Mouse (Mus musculus) 416B (cell line): ENCODE measurements around the gene Palm3.

Source experiments
- DNase-seq: peaks from one replicate; pipeline ENCODE4 v3.0.0; 2011; ENCODE audit warnings: low read depth

Palm3 gene

DNA sequence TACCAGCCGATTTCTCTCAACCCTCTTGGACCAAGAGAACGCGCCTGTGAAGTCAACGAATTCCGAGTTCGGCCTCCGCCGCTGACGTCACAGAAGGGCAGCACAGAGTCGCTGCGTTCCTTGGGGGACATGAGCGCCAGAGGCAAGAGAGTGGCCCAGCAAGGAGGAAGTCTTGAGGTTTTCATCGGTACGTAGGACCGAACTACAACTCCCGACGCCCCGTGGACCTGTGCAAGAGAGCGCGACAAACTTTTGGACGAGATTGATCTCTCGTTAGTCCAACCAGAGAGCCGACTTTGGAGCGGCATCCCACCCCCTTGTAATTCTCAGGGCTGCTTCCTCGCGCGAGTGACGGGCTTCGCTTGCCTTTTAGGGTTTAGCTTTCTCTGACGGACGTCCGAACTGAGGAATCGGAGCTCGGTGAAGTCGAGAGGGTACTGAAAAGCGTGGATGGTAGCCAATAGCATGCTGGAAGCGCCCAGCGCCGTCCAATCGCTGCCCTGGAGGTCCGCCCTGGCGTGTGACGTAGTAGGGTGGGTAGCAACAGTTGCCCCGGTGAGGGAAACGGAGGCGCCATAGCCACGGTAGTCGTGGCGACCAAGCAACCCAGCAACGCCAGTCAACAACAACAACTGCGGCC lies 45.1 kb downstream of the Palm3 start, which contains the start of gene Rfx1:
TSS of gene Rfx1 (plus strand) at position 544 of the 640 bp plus-strand sequence.
- DNase-seq: peak; percentile 100

DNA sequence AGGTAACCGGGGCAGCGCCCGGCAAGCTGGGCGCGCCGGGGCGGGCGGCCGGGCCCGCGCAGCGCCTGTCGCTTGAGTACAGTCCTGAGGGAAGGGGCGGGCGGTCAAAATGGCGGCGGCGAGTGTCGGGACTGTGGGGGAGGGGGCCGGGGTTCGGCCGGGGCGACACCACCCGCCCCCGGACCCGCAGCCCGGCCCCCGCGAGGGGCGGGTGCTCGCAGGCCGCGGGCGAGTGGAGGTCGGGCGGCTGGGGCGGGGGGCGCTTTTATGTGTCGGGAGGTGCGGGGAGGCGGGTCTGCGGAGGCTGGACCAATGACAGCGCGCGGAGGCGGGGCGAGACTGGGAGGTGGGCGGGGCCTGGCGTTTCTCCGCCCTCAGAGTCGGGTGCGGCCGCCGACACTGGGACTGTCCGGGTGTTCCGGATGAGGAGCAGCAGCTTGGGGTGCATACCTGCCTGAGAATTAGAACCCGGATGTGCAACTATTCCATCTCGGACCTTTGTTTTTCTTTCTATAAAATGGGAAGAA lies 45.8 kb downstream of the Palm3 start:
- peak; percentile 90 for DNase-seq

DNA sequence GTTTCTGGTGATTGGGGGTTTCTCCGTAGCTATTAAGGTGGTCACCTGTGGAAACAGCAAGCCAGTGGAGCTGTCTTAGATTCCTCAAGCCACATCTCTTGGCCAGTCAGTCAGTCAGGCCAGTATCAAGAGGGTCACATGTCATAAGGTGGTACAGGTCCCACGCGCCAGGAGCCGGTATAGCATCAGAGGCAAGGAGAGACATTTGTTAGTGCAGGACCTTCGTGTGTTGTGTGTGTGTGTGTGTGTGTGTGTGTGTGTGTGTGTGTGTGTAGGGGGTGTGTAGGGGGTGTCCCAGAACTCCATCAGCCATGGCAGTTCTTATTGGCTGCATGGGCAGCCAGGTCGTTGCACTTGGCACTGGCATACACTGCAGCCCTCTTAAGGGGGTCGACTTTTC lies 46.6 kb downstream of the Palm3 start:
- no peak for DNase-seq

DNA sequence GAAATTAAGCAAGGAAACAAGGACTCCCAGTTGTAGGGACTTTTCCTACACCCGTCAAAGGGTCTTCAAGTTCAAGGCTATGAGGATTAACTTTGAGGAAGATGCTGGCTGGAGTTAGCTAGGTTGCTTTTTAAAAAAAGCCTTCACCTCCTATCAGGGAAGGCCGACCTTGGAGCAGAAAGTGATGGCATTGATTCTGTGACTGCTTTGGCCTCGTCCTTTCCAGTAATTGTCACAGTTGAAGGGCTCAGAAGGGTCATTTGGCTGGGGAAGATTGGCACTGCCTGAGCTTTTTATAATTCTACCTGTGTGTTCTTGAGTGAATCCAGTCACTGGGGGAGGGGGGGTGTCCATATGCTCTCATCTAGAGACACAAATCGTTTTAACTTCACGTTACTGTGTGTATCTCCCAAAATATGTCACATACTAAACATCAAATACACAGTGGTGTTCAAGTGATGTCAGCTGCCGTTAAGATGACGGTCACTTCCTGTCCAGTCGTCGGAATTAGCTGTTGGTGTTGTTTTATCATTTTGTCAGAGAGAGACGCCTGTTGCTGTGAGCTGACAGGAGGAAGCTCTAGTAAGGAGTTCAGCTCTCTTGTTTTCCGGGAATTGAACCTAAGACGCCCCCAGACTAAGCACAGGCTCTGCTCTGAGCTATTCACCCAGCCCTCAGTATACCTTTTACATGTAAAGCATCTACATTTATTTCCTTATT lies 47.2 kb downstream of the Palm3 start:
- peak; percentile 37 for DNase-seq

DNA sequence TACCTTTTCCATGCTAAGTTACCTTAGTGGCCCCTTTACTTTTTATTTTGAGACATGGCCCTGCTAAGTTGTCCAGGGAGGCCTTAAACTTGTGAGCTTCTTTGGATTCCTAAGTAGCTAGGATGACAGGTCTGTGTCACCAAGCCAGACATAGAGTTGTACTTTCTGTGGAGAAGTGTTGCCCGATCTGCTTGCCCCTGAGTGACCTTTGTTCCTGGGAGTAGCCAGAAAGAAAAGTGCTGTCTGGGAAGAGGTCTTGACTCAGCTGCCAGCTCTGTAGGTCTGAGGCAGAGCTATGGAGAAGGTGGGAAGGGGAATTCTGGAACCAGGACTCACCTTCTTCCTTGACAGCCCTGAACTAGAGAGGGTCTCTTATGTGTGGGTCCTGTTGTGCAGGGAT lies 47.9 kb downstream of the Palm3 start:
- no peak for DNase-seq

DNA sequence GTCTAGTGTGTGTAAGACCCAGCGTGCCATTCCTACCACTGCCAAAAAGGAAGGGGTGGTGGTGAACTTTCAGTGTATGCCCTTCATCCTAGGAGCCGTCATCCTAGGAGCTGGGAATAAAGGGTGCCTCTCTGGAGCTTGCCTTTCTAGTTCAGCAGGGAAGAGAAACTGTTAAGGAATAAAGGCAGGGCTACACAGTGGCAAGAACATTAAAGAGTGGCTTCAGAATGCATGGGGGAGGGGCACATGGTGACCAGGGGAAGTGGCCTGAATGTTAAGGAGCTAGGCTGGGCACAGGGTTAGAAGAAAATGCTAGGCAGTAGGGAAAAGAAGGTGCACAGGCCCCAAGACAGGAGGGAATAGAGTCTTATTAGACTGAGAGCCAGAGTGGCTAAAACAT lies 48.5 kb downstream of the Palm3 start:
- no peak for DNase-seq

DNA sequence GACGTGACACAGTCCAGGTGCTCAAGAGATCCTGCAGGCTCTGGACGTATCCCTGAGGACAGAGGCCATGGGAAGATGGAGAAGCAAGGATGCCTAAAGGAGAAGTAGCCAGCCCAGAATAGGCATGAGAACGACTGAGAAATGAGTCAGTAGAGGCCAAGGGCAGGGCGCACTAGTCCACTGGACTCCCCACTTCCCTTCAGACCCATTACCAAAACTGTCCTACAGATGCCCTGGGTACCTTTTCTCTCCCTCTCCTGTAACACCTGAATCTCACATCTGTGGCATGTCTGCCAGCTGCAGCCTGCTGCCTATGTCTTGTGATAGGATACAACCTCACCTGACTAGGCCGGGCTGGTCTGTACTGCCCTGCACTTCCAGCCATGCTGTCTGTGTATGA lies 49.0 kb downstream of the Palm3 start:
- no peak for DNase-seq

DNA sequence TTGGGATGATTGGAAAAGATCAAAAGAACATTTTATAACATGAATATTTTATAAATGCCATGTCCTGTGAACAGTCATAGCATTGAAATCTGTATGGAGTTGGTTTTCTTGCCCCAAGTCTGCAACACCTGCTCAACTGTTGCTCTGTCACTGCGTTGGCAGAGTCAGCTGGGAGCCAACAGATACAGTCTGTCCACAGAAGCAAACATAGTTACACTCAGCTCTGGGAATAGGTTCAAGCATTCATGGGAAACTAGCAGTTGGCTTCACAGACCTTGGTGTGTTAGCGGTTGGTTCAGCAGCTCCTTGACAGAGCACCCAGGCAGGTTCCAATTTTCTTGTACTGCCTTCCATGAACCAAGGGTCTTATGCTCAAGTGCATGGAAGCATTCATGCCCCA lies 49.4 kb downstream of the Palm3 start:
- DNase-seq: no peak

DNA sequence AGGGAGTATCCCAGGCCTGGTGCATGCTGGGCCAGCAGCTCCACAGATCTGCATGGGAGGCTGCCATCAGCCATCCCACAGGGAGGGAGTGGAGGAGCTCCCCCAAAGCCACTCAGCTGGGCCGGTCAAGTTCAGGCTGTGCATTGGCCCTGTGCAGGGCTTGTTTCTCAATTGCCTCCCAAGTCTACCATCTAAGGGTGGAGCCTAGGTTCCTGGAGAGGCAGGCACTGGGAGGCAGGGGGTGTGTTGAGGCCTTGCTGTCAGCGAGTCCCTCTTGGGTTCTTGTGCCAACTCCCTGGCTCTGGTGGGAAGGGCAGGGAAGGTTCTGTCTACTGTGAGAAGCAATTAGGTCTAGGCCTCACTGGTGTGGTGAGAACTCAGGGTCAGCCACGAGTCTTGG lies 50.6 kb downstream of the Palm3 start:
- DNase-seq: no peak

DNA sequence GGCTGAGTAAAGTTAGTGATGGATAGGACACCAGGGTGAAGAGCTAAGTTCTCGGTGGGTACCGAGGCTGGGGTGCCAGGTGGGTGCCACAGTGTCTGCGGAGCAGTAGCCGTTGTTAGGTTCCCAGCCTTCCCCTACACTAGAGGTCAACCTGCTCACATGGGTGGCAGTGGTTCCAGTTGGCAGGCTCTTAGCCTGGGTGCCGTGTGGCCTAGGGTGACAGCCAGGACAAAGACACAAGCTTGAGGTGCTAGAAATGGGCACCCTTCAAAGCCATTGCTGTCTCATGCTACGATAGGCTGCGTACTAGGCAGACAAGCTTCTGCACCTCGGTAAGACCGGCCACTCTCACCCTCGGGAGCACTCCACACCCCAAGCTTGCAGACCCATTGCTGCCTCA lies 51.0 kb downstream of the Palm3 start:
- DNase-seq: no peak

DNA sequence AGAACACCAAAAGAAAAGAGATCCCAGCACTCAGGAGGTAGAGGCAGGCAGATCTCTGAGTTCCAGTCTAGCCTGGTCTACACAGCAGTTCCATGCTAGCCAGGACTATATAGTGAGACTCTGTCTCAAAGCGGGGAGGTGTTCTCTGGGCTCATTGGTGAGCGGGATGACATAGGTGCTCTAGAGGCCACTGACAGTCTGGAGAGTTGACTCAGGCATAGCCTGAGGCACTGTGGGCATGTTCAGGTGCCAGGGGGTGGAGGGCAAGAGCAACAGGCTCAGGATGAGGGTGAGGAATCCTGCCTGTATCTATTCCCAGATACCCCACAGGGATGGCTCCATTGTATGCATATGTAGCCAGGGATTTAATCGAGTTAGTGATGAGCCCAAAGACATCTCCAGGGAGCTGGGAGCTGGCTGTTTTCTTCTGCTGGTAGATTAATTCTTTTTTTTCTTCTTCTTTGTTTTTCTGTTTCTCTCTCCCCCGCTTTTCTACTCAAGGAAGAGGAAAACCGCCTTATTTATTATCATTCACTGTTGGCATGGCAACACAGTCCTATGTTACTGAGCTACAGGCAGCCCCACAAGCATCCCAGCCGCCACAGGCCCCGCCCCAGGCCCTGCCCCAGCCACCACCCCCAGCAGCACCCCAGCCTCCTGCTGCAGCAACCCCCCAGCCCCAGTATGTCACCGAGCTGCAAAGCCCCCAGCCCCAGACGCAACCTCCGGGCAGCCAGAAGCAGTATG lies 52.1 kb downstream of the Palm3 start:
- DNase-seq: no peak

DNA sequence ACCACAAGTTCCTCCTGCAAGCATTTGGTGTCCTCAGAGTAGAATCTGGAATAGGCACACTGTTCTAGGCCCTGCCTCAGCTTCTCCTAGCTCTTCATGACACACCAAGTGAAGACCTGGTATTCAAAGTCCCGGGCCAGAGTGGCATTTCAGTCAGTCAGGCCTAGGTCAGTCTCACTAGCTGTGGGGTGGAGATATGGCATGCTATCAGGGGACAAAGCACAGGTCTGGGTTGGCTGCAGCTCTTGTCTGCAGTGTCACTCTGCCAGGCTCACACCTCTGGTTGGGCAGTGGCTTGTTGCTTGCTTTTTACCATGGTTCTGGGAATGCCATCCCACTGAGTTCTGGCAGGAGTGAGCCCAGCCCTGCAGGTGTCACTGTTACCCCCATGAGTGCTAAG lies 55.1 kb downstream of the Palm3 start:
- DNase-seq: no peak

DNA sequence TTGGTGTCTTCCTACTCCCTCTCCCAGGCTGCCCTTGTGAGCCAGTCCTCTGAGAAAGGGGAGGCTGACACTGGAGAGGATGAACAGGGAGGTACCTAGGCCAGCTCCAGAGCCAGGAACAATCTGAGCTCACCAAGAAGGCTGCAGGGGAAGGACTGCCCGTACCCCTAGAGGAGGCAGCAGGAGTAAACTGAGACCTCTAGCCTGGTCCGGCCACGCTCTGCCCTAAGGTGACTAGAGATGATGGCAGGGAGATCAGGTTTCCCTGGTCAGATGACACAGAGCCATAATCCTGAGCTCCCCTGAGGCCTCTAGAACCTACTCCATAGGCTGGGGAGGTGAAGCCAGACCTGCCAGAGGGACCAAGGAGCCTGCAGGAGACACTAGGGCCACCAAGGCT lies 55.6 kb downstream of the Palm3 start:
- no peak for DNase-seq

DNA sequence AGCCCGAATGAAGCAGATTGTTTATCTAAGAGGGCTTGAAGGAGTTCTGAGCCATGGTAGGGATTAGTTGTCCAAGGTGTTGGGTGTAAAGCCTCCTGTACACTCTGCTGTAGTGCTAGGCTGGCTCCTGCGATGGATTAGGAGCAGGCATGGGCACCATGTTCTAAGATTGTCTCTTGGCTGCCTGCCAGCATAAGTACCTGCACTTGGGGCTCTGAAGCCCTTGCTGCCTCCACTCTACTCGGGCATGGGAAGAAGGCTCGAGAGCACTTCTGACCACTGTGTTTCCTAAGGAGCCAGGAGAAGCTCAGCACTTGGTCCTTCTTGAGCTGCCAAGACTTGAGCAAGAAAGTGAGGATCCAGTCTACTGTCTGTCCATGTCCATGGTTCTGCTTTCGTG lies 57.9 kb downstream of the Palm3 start:
- no peak for DNase-seq
